Mouse (Mus musculus): ENCODE measurements at regions not wholly inside any gene's neighbourhood (a gene's known extent, or its start where the extent isn't known, plus 50 kb on each side); places are given as distances from the start of the nearest gene placed in this dataset.

- no peak for DNase-seq (ENCODE audit: low spot score in 2 of 2)
Measured at GRCm38 (mm10) chr7:70472786-70473185, 106.3 kb upstream of the Nr2f2 start.

- no peak for DNase-seq (ENCODE audit: low spot score in 2 of 2)
Measured at GRCm38 (mm10) chr7:70470557-70470956, 104.0 kb upstream of the Nr2f2 start.

- DNase-seq (ENCODE audit: low spot score in 2 of 2) = no peak
Measured at GRCm38 (mm10) chr7:70462131-70462530, 95.6 kb upstream of the Nr2f2 start.

- DNase-seq (ENCODE audit: low spot score in 2 of 2) = no peak
Measured at GRCm38 (mm10) chr7:70454525-70454924, 88.0 kb upstream of the Nr2f2 start.

- DNase-seq (ENCODE audit: low spot score in 2 of 2) = no peak
Measured at GRCm38 (mm10) chr7:70452816-70453215, 86.3 kb upstream of the Nr2f2 start.

GRCm38 (mm10) chr7:70438908-70439307 is 72.4 kb upstream of the Nr2f2 start:
- DNase-seq (ENCODE audit: low spot score in 2 of 2) = no peak

GRCm38 (mm10) chr7:70433838-70434237 is 67.3 kb upstream of the Nr2f2 start:
- DNase-seq (ENCODE audit: low spot score in 2 of 2) = no peak

GRCm38 (mm10) chr7:70433358-70433757 is 66.8 kb upstream of the Nr2f2 start:
- no peak for DNase-seq (ENCODE audit: low spot score in 2 of 2)

GRCm38 (mm10) chr7:70431712-70432111 is 65.2 kb upstream of the Nr2f2 start:
- DNase-seq (ENCODE audit: low spot score in 2 of 2) = no peak

GRCm38 (mm10) chr7:70429326-70429725 is 62.8 kb upstream of the Nr2f2 start:
- no peak for DNase-seq (ENCODE audit: low spot score in 2 of 2)

- no peak for DNase-seq (ENCODE audit: low spot score in 2 of 2)
Measured at GRCm38 (mm10) chr7:70424231-70424620, 57.7 kb upstream of the Nr2f2 start.

GRCm38 (mm10) chr7:70423524-70424230 is 57.1 kb upstream of the Nr2f2 start:
- no peak for DNase-seq (ENCODE audit: low spot score in 2 of 2)

GRCm38 (mm10) chr7:70416185-70416941 is 49.8 kb upstream of the Nr2f2 start:
- no peak for DNase-seq (ENCODE audit: low spot score in 2 of 2)

Data from spleen, postnatal 36 days (tissue).